Mouse (Mus musculus) CD4-positive, CD25-positive, alpha-beta regulatory T cell, adult 4 months (primary cell): Measurements from ENCODE around the gene Hrk. TPM values are rescaled to one million over a fixed set of nuclear protein-coding genes. Genes with fewer than 3 reads are reported as not detected.

ENCODE experiments used
- ATAC-seq: one replicate; pipeline ENCODE4 v1.8.0; 2017
- polyA plus RNA-seq, 2 experiments: library from polyadenylated mRNA; unstranded; fragments of 100-300 nt; shearing (Covaris generic); gene quantifications; one replicate each; pipeline ENCODE4 v1.2.1; 2017

Hrk gene
- polyA plus RNA-seq, 2 experiments from 2014 or later, result not detected

- ATAC-seq, result no peak
These were observed 58.8 kb downstream of the Hrk start for GRCm38 (mm10) chr5:118223142-118223757.

DNA sequence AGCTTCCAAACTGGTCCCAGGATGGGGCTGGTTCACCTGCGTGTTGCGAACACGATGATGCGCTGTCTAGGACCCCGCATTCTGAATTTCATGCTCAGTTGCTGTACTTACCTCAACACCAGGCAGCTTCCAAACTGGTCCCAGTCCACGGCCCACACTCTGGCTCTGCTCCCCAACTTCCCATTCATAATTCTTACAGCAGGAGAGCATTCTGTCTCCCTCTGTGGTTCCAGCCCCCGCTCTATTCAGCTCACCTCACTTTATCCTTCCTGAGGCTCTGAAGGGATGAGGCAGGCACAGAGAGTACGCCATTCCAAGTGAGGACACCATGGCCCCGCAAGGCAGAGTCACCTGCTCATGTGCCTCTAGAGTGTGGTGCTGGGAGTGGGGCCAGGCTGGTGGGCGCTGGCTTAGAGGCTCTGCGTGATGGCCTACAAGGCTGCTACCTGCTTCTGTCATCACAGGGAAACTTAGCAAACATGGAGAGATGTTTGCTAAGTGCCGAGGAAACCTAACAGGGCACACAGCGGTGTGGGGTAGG lies 65.7 kb downstream of the Hrk start:
- no peak for ATAC-seq

GRCm38 (mm10) chr5:118236891-118237290 lies 72.4 kb downstream of the Hrk start:
- no peak for ATAC-seq

Other genes starting within 250 kb of the Hrk start
- 10 to 100 TPM in 1 of 2 experiments, 1 to 10 TPM in 1; 7.9 to 12.5 TPM for gene Fbxo21, start 187.9 kb upstream of the Hrk start, polyA plus RNA-seq
- 1 to 10 TPM; 2.9 to 7.7 TPM for gene Tesc, start 136.9 kb upstream of the Hrk start, polyA plus RNA-seq
- 1 to 10 TPM; 3.1 to 3.3 TPM for gene Fbxw8, start 9.2 kb upstream of the Hrk start, polyA plus RNA-seq
- not detected for gene Rnft2, start 80.5 kb downstream of the Hrk start, polyA plus RNA-seq
- gene 2410131K14Rik, start 80.6 kb downstream of the Hrk start, polyA plus RNA-seq, result 1 to 10 TPM; 3.6 TPM